Mouse (Mus musculus): ENCODE results near the gene Rarb. TPM values are rescaled to one million over a fixed set of nuclear protein-coding genes. Genes with fewer than 3 reads are reported as not detected.

Gene Rarb
- total RNA-seq (2014; fragmentation: Nextera tagmentation) = not detected in 2 replicates
- total RNA-seq (2017) = 0.11 and 0.12 TPM in 2 replicates
- polyA plus RNA-seq (2012) = not detected in 2 replicates

GRCm38 (mm10) chr14:16818602-16819250 is at the start of gene Rarb:
Gene Rarb, minus strand, starts transcription at chr14:16819156.
- Histone ChIP-seq H3K27me3 (ENCODE audit: insufficient read depth, low read length) (peaks cover 3% of the 10 kb centered on the region; the same call in 1 of the 2 replicates), H3K9me3 (replicated peaks) (no peaks in the 10 kb centered on the region), H3K4me3 (ENCODE audit: low read depth, low read length) (no peak within 1 kb of the TSS), H3K36me3 (replicated peaks) (no peaks in the 10 kb centered on the region), H3K4me1 (ENCODE audit: insufficient read depth, low read depth, low read length) (no peaks in the 10 kb centered on the region)
- TF ChIP-seq CTCF (IDR thresholded peaks at IDR 0.05; ENCODE audit: low read depth, low read length) (no peak), GATA2 (IDR thresholded peaks at IDR 0.05; ENCODE audit: borderline replicate concordance, low read depth, low read length) (no peak), POLR2AphosphoS5 (IDR thresholded peaks at IDR 0.05; ENCODE audit: insufficient replicate concordance, low read depth, low read length) (no peak), TAL1 (conservative IDR thresholded peaks at IDR 0.05; ENCODE audit: low read depth, low read length) (no peak), GATA1 (IDR thresholded peaks at IDR 0.05; ENCODE audit: borderline replicate concordance, low read length) (no peak)
- ATAC-seq (ENCODE audit: extremely low read depth, insufficient number of reproducible peaks, low FRiP score, poor library complexity, severe bottlenecking) = no peak
- no peak for DNase-seq (ENCODE audit: low spot score)

- Histone ChIP-seq H3K27me3 (ENCODE audit: insufficient read depth, low read length) (no peaks in the 10 kb centered on the region), H3K9me3 (replicated peaks) (no peaks in the 10 kb centered on the region), H3K36me3 (replicated peaks) (no peaks in the 10 kb centered on the region), H3K4me3 (ENCODE audit: low read depth, low read length) (no peak overlapping the region), H3K4me1 (ENCODE audit: insufficient read depth, low read depth, low read length) (no peaks in the 10 kb centered on the region)
- DNase-seq (ENCODE audit: low spot score) (no peak), ATAC-seq (ENCODE audit: extremely low read depth, insufficient number of reproducible peaks, low FRiP score, poor library complexity, severe bottlenecking) (no peak)
- TF ChIP-seq GATA1 (IDR thresholded peaks at IDR 0.05; ENCODE audit: borderline replicate concordance, low read length) = no peak
- TF ChIP-seq GATA2 (IDR thresholded peaks at IDR 0.05; ENCODE audit: borderline replicate concordance, low read depth, low read length) = no peak
- no peak for TF ChIP-seq TAL1 (conservative IDR thresholded peaks at IDR 0.05; ENCODE audit: low read depth, low read length)
Measured at GRCm38 (mm10) chr14:16842036-16842435, 23.1 kb upstream of the Rarb start.

GRCm38 (mm10) chr14:16841597-16841989 is 22.6 kb upstream of the Rarb start:
- Histone ChIP-seq H3K36me3 (replicated peaks) (no peaks in the 10 kb centered on the region), H3K27me3 (ENCODE audit: insufficient read depth, low read length) (no peaks in the 10 kb centered on the region), H3K9me3 (replicated peaks) (no peaks in the 10 kb centered on the region), H3K4me1 (ENCODE audit: insufficient read depth, low read depth, low read length) (no peaks in the 10 kb centered on the region), H3K4me3 (ENCODE audit: low read depth, low read length) (no peak overlapping the region)
- TF ChIP-seq CTCF (IDR thresholded peaks at IDR 0.05; ENCODE audit: low read depth, low read length) = no peak
- DNase-seq (ENCODE audit: low spot score) (no peak), ATAC-seq (ENCODE audit: extremely low read depth, insufficient number of reproducible peaks, low FRiP score, poor library complexity, severe bottlenecking) (no peak)

DNA sequence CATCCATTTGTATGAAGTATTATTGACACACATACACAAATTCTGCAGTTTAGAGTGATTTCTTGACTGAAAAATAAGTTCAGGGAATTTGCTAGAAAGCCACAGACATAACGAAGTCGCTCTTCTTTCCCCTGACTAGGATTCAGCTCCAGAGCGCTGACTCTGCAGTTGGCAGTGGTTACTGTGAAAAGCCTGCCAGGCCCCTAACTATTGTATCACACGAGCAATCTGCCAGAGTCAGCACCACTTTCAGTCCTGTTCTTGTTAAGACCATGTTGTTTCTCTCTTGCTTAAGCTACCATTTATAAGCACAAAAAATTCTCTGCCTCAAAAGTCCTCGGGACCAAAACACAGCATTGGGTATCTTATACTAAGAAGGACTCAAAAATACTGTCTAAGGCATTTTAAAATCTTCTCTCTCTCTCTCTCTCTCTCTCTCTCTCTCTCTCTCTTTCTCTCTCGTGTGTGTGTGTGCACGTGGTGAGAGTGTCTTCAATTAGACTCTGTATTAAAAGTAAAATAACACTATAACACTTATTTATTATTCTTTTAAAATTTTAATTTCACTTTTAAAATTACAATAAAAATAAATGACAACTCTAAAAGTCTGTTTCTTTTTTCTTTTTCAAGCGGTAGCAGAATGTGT is 22.1 kb upstream of the Rarb start:
- DNase-seq (ENCODE audit: low spot score) (no peak), ATAC-seq (ENCODE audit: extremely low read depth, insufficient number of reproducible peaks, low FRiP score, poor library complexity, severe bottlenecking) (no peak)
- Histone ChIP-seq H3K36me3 (replicated peaks) (no peaks in the 10 kb centered on the region), H3K27me3 (ENCODE audit: insufficient read depth, low read length) (no peaks in the 10 kb centered on the region), H3K9me3 (replicated peaks) (no peaks in the 10 kb centered on the region), H3K4me3 (ENCODE audit: low read depth, low read length) (no peak overlapping the region), H3K4me1 (ENCODE audit: insufficient read depth, low read depth, low read length) (no peaks in the 10 kb centered on the region)
- no peak for TF ChIP-seq CTCF (IDR thresholded peaks at IDR 0.05; ENCODE audit: low read depth, low read length)
- no peak for TF ChIP-seq GATA1 (IDR thresholded peaks at IDR 0.05; ENCODE audit: borderline replicate concordance, low read length)
- TF ChIP-seq POLR2AphosphoS5 (IDR thresholded peaks at IDR 0.05; ENCODE audit: insufficient replicate concordance, low read depth, low read length) = no peak
- no peak for TF ChIP-seq TAL1 (conservative IDR thresholded peaks at IDR 0.05; ENCODE audit: low read depth, low read length)
- no peak for TF ChIP-seq GATA2 (IDR thresholded peaks at IDR 0.05; ENCODE audit: borderline replicate concordance, low read depth, low read length)

DNA sequence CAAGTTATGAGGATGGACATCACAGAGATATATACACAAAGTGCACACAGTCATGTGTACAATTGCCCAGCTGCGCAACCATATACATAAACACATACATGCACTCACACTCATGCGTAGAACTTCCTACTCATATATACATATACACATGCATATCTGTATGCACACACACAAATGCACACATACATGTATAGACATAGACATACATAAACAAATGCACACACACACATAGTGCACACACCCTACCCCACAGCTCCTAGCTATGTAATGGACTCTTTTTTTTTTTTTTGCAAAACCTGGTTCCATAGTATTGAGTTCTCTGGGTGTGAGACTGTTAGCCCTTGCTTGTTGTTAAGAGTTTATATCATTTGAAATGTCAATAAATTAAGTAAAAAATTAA is 21.2 kb upstream of the Rarb start:
- Histone ChIP-seq H3K36me3 (replicated peaks) (no peaks in the 10 kb centered on the region), H3K4me3 (ENCODE audit: low read depth, low read length) (no peak overlapping the region), H3K9me3 (replicated peaks) (no peaks in the 10 kb centered on the region), H3K4me1 (ENCODE audit: insufficient read depth, low read depth, low read length) (no peaks in the 10 kb centered on the region), H3K27me3 (ENCODE audit: insufficient read depth, low read length) (no peaks in the 10 kb centered on the region)
- no peak for TF ChIP-seq CTCF (IDR thresholded peaks at IDR 0.05; ENCODE audit: low read depth, low read length)
- no peak for TF ChIP-seq POLR2AphosphoS5 (IDR thresholded peaks at IDR 0.05; ENCODE audit: insufficient replicate concordance, low read depth, low read length)
- TF ChIP-seq TAL1 (conservative IDR thresholded peaks at IDR 0.05; ENCODE audit: low read depth, low read length) = no peak
- TF ChIP-seq GATA1 (IDR thresholded peaks at IDR 0.05; ENCODE audit: borderline replicate concordance, low read length) = no peak
- no peak for TF ChIP-seq GATA2 (IDR thresholded peaks at IDR 0.05; ENCODE audit: borderline replicate concordance, low read depth, low read length)
- DNase-seq (ENCODE audit: low spot score) = no peak
- ATAC-seq (ENCODE audit: extremely low read depth, insufficient number of reproducible peaks, low FRiP score, poor library complexity, severe bottlenecking) = no peak

GRCm38 (mm10) chr14:16815096-16815741 is 3.7 kb downstream of the Rarb start:
- no peaks in the 10 kb centered on the region for H3K9me3 ChIP-seq (replicated peaks)
- DNase-seq (ENCODE audit: low spot score) (no peak), ATAC-seq (ENCODE audit: extremely low read depth, insufficient number of reproducible peaks, low FRiP score, poor library complexity, severe bottlenecking) (no peak)
- peaks cover 3% of the 10 kb centered on the region; the same call in 1 of the 2 replicates for H3K27me3 ChIP-seq (ENCODE audit: insufficient read depth, low read length)
- no peak overlapping the region for H3K4me3 ChIP-seq (ENCODE audit: low read depth, low read length)
- H3K36me3 ChIP-seq (replicated peaks) = no peaks in the 10 kb centered on the region
- no peaks in the 10 kb centered on the region for H3K4me1 ChIP-seq (ENCODE audit: insufficient read depth, low read depth, low read length)
- no peak for TF ChIP-seq TAL1 (conservative IDR thresholded peaks at IDR 0.05; ENCODE audit: low read depth, low read length)
- TF ChIP-seq GATA2 (IDR thresholded peaks at IDR 0.05; ENCODE audit: borderline replicate concordance, low read depth, low read length) = no peak
- no peak for TF ChIP-seq POLR2AphosphoS5 (IDR thresholded peaks at IDR 0.05; ENCODE audit: insufficient replicate concordance, low read depth, low read length)
- no peak for TF ChIP-seq GATA1 (IDR thresholded peaks at IDR 0.05; ENCODE audit: borderline replicate concordance, low read length)
- no peak for TF ChIP-seq CTCF (IDR thresholded peaks at IDR 0.05; ENCODE audit: low read depth, low read length)
